Mouse (Mus musculus) Muller cell, postnatal 12 days (primary cell): Measurements from ENCODE around the gene Fbxl15.

ENCODE experiments used
- DNase-seq: peaks from one replicate; pipeline ENCODE4 v3.0.0-alpha.2; 2015; ENCODE audit errors: inconsistent ontology term

Gene Fbxl15

DNA sequence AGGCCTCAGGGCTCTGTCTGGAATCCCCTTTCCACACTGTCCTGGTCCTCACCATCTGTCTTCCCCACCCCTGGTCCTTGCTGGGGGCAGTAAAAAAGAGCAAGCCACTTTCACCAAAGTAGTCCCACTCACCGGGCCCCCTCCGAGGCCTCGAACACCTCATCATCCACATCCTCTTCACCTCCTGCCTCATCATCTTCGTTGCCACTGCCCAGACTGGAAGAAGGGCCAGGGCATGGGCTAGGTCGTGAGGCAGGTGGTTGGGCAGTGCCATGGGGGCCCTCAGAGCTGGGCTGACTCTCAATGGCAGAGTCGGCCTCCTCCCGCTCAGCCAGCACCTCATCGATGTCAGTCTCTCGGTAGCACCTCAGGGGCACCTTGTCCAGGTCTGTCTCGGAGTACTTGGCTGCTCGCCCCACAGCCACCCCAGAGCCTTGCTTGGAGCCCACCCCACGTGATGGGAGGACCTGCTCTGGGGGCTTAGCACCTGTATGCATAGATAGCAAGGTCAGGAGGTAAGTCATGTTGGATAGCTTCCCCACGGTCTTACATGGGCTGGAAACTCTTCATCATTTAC, 4.9 kb upstream of the Fbxl15 start:
- no peak for DNase-seq

DNA sequence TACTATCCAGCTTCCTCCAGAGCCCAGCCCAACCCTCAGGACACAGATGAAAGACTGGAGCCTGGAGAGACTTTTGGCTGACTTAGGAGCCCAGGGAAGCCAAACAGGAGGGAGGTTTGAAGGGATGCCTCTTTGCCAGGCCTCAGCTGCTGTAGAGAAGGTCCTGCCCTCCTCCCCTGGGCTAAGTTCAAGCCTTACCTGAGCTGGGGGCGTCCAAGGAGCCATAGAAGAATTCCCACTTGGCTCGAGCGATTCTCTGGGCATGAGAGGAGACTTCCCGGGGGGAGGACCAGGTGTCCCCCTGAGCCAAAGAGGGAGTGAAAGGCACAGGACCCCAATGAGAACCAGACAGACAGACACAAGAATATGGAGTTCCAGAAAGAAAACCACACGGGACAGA, 4.3 kb upstream of the Fbxl15 start:
- no peak for DNase-seq

DNA sequence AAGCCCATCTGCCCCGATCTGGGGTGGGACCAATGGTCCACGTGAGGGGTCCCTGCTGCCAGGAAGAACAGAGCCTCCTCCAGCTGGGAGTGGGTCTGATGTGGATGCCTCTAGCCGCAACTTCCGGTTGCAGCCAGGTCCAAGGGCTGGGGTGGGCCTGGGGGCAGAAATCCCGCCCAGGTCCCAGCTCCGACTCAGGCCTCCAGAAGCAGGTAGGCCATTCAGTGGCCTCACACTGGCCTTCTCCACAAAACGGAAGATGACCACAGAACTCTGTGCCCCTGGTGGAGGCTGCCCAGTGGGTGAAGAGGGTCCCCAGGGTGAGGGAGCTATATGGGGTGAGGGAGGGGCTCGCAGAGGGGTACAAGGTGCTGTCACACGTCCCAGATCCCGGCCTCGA, 3.6 kb upstream of the Fbxl15 start:
- DNase-seq, result no peak

DNA sequence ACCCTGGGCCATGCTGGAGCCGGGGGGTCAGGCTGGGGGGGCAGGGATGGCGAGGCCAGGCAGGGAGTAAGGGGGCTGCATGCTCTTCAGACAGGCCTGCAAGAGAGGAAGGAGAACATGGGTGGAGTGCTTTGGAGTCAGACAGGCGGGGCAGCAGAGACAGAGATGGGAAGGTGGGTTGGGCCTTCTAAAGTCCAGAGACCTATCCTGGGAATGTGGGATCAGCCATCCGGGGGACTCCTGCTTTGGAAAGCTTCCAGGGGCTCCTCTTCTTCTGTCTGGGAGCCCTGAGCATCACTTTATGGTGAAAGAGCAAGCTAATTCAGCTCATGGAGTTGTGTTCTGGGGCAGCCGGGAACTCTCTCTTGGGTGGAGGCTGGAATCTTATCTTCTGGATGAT, 3.1 kb upstream of the Fbxl15 start:
- no peak for DNase-seq

DNA sequence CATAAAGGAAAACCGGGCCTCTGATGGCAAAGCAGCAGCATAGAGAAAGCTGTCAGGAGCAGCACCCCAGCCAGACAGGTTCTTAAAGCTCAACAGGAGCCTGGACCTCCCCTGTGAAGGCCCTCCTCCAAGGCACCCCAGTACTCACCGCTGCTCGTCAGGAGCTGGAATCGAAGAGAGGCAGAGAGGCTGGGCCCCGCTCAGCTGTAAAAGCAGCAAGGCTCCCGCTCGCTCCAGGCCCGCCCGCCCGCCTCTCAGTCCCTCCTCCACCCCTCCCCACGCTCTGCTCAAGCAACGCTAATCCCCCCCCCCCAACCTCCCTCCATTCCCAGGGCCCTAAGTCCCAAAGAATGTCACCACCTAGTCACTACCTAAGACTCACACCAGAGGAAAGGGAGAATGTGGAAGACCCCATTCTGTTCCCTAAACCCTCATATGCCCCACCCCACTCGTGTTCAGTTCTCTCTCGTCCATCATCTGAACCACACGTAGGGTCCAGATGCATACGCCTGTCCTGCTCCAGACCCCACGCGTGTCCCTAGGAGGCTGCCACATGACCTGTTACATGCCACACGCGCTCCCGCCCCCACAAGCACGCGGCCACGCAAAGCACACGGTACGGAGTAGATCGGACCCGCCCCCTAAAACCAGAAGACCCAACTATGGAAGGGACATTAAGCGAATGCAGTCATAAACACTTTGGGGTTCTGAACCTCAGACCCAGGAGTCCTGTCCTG, 1.8 kb upstream of the Fbxl15 start:
- DNase-seq, result no peak

DNA sequence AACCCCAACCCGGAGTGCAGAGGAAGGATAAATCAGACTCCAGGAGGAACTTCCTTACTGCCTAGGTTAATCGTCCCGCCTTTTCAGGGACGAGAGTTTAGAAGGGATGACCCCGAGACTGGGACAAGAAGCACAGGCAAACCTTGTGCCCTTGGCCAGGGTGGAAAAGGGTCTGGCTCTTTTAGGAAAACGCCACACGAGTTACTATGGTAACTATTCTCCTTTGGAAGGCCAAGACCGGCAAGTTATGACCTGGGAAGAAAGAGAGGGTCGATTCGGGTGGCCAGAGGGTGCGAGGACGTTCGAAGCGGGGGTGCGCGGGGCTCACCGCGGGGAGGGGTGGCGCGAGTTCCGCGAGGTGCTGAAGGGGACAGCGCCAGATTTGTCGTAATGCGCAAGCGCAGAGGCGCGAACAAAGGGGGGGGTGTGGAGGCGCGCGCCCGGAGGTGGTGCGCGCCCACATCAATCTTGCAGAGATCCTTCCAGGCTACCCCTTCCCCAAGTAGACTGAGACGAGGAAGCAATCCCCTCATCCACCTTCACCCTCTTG, 1.2 kb upstream of the Fbxl15 start, which contains the start of gene Psd:
Gene Psd (minus strand): TSS at position 401 of the 550 bp plus-strand sequence.
- peak; percentile 50 for DNase-seq

DNA sequence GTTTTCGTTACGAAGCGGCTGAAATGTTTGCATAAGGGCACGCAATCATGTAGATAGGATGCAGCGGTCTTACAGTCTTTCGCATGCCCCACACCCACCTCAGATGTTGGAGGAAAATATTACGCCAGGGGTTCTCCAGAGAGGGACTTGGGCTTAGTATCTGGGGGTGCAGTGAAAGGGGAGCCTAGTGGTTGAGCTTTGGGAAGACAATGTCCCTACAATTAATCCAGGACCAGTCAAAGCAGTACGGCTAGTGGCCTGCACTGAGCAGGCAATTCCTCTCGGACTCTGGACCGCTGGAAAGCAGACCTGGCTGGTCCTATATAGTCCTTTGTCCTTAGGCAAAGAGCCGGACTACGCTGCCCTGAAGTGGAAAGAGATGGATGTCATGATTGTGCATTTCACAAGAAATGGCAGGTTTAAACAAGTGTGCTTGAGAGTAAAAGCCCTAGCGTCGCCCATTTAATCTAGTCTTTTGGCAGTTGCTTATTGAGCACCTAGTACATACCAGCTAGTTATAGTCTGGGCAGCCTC, 386 bp upstream of the Fbxl15 start:
- DNase-seq, result no peak

DNA sequence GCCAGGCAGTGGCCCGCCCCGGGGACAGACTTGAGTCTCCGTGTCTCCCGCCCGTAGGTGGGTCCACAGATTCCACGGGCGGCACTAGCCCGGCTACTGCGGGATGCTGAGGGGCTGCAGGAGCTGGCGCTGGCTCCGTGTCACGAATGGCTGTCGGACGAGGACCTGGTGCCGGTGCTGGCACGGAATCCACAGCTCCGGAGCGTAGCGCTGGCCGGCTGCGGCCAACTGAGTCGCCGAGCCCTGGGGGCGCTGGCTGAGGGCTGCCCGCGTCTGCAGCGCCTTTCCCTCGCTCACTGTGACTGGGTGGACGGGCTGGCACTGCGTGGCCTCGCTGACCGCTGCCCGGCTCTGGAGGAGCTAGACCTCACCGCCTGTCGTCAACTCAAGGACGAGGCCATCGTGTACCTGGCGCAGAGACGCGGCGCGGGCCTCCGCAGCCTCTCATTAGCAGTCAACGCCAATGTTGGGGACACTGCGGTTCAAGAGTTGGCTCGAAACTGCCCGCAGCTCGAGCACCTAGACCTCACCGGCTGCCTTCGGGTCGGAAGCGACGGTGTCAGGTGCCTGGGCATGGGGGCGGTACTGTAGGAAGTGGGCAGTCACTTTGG, 1.2 kb downstream of the Fbxl15 start:
- no peak for DNase-seq

DNA sequence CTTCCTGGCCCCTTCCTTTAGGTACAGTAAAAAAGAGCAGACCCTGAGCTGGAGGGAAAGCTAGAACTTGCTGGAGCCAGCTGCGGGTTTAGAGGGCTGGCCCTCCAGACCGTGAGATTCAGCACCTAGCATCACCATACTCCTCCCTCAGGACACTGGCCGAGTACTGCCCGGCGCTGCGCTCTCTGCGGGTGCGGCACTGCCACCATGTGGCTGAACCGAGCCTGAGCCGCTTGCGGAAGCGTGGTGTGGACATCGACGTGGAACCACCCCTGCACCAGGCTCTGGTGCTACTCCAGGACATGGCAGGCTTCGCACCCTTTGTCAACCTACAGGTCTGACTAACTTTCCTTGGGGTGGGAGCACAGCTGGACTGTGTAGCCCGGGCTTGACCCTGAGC, 2.0 kb downstream of the Fbxl15 start:
- peak; percentile 79 for DNase-seq

DNA sequence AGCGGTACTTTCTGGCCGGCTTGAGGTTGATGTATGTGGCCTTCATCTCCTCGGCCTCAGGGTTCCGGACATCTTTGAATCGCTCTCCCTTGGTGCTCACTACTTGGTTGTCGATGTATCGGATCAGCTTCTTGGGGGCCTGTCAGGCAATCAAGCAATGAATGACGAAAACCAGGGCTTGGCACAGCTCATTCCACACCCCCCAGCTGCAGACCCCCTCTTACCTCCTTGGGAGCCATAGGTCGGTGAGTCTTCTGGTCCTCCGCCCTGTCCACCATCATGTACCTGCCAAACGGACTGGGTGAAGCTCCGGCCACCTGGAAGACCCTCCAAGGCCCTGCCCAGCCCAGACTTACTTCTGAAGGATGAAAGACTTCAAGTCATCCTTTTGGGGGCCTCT, 2.7 kb downstream of the Fbxl15 start:
- DNase-seq, result no peak

DNA sequence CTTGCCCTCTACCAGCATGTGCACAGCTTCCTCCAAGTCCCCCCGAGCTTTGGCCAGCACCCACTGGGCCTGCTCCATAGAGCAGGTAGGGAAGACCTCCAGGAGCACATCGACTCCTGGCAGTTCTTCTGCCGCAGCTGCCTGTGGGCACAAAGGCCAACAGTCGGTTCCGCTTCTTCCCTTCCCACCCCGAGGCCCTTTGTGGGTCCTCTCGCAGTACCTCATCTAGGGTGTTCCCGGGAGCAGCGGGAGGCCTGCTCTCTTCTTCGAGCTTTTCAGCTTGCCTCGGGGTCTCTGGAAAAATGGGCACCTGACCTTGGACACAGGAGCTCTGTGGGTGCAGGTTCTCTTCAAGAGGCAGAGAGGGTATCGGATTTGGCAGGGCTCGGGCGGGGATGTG, 3.3 kb downstream of the Fbxl15 start:
- no peak for DNase-seq

DNA sequence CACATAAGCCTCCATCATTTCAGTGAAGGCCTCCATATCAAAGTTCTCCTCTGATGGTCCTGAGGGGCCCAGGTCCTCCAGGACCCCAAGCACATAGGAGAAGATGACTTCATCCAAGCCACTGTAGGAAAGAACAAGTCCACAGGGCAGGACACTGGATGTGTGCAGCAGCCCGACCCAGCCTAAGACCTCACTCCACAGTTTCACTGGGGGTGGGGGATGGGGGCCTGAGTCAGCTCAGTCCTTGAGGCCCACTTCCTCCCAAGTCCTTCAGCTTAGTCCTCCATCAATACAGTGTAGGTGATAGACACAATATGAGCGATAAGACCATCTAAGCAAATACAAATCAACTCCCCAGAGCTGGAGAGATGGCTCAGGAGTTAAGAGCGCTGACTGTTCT, 4.0 kb downstream of the Fbxl15 start:
- no peak for DNase-seq

DNA sequence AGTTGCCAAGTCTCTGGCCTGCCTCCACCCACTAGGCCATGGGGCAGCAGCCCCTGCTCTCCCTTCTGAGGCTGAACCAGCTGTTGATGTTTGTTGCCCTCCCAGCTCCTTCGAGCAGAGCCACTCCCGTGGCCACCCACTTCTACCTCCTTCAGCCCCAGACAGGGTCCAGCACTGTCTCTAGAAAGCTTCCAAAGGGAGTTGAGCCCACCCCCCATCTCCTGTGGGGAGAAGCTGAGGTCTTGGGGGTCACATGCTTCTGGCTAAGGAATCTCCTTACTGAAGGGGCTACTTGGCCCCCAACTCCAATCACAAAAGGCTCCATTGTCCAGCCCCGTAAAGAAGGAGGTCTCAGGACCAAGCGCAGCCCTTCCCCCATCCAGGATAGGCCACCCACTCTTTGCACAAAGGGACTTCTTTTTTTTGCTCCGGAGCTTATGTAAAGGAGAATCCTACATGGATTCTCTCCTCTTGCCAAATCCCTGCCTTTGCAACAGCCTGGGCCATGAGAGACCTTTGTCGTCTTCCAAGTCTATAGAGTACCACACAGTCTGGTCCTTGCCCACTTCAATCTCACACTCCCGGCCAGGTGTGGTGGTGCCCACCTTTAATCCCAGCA, 4.8 kb downstream of the Fbxl15 start:
- no peak for DNase-seq

DNA sequence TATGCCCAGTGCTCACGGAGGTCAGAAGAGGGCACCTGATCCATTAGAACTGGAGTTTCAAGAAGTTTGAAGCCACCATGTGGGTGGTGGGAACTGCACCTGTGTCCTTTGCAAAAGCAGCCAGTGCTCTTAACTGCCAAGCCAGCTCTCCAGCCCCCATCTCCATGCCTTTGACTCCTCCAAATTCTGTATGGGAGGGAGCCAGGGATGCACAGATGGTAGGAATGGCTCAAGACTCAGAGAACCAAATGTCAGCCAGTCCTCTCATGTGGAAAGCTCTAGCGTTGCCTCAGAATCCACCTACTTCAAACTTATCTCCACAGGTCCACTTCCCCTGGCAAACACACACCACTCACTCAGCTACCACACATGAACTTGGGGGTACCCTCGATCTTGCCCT, 5.9 kb downstream of the Fbxl15 start:
- no peak for DNase-seq

DNA sequence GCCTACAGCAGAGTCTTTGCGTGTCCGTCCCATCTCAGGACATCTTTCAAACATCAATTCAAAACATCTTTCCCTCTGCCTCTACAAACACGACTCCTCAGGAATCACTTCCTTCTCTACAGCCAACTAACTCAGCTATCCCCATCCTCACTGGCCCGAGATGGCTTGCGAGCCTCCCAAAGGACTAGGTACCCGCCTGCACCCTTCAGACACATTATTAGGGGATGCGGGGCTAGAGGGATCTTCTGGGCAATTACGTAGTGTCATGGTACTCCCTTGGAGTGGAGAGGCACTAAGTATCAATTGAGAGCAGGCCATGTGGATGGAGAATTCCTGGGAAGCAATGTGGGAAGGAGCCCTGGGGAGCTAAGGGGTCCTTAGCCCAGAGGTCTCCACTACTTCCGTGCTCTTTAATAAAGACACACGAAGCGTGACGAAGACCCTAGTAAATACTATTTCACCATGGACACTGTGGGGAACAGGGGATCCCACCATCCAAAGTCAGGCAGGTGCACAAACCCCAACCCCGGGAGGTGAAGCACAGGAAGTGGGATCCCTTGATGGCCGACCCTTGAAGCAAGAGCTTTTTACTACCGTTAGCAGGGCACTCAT, 9.8 kb downstream of the Fbxl15 start:
- no peak for DNase-seq

DNA sequence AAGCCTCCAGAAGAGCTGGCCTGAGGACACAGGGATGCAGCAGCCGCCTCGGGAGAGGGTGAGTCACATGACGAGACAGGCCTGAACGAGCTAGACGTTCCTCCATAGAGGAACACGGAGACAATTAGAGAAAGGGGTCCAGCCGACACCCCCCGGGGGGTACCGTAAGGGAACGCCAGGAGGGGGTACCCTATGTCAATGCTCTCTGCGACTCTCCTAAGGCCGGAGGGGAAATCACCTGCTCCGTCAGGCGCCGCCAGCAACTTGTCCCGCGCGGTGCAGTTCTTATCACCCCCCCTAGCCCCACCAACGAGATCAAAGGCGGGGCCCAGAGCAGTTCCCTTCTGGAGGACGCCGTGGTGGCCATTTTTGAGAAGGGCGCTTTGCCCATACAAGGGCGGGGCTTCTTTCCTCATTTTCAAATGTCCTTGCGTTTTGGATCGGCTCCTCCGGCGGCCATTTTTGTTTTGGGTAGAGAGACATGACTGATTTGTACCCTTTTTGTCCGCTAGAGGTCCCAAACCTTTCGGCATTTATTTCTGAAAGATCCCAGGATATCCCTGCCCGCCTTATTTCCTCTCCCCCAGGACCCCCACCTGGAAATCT, 10.4 kb downstream of the Fbxl15 start, which contains the start of gene Cuedc2:
Gene Cuedc2 (minus strand): TSS at position 372 of the 606 bp plus-strand sequence.
- DNase-seq, result peak; percentile 95

DNA sequence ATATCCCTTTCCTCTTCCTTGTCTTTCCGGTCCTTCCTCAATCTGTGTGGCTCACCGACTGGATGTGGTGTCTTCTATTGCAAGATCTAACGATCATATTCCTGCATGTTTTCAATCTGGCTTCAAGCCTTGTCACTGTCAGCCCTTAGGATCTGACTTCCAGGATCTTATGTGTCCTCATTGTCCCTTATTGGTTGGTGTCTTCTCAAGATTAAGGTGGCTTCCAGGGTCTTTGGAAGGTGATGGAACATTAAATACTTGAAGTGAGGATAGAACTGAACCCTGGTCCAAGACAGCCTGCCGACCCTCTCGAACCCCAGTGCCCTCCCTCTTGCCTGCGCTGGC, 10.9 kb downstream of the Fbxl15 start:
- peak; percentile 60 for DNase-seq

DNA sequence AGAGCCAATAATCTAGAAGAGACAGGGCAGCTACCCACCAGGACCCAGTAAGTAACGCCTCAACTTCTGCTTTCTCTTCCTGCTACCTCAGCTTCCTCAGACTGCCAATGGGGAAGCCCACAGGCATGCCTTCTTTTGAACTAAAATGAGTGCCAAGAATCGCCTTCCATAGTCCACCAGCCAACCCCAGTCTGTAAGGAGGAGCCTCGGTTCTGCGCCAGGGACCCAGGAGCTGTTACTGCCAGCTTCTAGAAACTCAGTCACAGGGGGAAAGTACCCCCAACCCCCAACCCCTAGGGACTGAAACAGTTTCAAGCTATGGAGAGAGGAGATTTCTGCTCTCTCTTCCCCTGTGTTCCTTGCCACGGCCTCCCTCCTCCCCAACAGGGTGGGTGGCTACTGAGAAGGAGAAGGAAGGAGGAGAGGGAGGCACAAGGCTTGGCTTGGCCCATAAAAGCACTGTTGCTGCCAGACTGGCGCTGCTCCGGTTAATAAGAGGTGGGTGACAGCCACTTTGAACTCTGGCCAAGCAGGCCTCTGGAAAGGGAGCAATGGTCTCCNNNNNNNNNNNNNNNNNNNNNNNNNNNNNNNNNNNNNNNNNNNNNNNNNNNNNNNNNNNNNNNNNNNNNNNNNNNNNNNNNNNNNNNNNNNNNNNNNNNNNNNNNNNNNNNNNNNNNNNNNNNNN, 11.4 kb downstream of the Fbxl15 start:
- peak; percentile 78 for DNase-seq

DNA sequence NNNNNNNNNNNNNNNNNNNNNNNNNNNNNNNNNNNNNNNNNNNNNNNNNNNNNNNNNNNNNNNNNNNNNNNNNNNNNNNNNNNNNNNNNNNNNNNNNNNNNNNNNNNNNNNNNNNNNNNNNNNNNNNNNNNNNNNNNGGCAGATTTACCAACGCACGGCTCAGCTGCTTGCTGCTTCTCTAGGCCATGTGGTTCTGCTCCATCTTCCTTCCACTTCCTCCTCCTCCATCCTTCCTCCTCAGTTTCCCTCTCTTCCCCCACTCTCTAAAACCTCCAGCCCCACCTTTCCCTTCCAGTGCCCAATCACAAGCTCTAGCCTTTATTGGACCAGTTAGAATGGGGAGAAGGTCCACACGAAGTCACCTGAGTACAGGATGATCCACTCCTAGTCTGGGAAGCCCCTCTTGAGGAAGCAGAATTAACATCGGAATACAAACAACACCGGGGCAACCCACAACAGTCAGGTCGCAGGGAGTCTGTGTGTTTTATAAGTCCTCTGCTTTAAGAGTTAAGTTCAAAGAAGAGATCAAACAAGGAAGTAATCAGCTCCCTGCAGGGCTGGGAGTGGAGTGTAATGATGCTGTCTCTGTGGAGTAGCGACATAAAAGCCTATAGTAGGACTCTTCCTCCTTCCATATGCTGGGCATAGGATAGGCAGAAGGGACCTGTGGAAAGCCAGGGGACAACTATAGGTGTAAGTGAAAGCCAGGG, 16.9 kb downstream of the Fbxl15 start:
- no peak for DNase-seq

DNA sequence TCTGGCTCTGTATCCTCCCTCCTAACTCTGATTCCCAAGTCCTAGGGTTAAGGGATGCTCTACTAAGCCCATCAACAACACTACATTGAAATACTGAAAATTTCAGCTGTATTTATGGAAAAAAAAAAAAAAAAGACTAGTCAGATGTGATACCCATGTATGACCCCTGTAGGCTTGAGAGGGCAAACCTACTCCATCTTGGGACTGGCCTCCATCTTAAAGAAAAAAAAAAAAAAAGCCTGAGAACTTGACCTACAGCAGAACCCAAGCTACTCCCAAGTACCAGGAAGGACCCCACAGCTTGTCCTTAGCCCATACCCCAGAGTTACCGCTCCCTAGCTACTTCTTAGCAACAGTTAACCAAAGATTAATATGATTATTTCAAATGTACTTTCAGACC, 19.2 kb downstream of the Fbxl15 start:
- DNase-seq, result no peak
